Mouse (Mus musculus) G1E (cell line): ENCODE measurements at regions not wholly inside any gene's neighbourhood (a gene's known extent, or its start where the extent isn't known, plus 50 kb on each side); places are given as distances from the start of the nearest gene placed in this dataset.

Experiments
- ATAC-seq: 2 replicates; pipeline ENCODE4 v1.8.0; 2016; ENCODE audit warnings: mild to moderate bottlenecking; ENCODE audit not compliant: insufficient number of reproducible peaks, poor library complexity, low FRiP score, severe bottlenecking; ENCODE audit errors: extremely low read depth
- DNase-seq: peaks from one replicate; pipeline ENCODE4 v3.0.0; 2012; ENCODE audit warnings: low spot score
- H3K27me3 ChIP-seq: 2 replicates; pipeline ENCODE4 v1.6.1; 2012; ENCODE audit warnings: mild to moderate bottlenecking, low read length, inconsistent platforms; ENCODE audit not compliant: insufficient read depth
- H3K36me3 ChIP-seq: replicated peaks from 2 replicates; pipeline ENCODE3; 2012; ENCODE audit warnings: mild to moderate bottlenecking, inconsistent platforms
- H3K4me1 ChIP-seq: 2 replicates; pipeline ENCODE4 v1.6.1; 2012; ENCODE audit warnings: low read depth, low read length, inconsistent platforms, mixed read lengths; ENCODE audit not compliant: insufficient read depth
- H3K4me3 ChIP-seq: 2 replicates; pipeline ENCODE4 v1.5.1; 2012; ENCODE audit warnings: low read depth, mild to moderate bottlenecking, inconsistent platforms, low read length, moderate library complexity, mixed read lengths
- H3K9me3 ChIP-seq: replicated peaks from 2 replicates; pipeline ENCODE4 v1.6.1; 2012; ENCODE audit warnings: inconsistent platforms
- CTCF ChIP-seq: IDR thresholded peaks from 2 replicates; pipeline ENCODE4 v1.5.1; 2012; ENCODE audit warnings: low read depth, low read length, inconsistent platforms, mixed read lengths
- GATA1 ChIP-seq: IDR thresholded peaks from 2 replicates; pipeline ENCODE4 v1.6.1; 2012; ENCODE audit warnings: borderline replicate concordance, low read length, inconsistent platforms, mixed read lengths
- GATA2 ChIP-seq: IDR thresholded peaks from 2 replicates; pipeline ENCODE4 v1.6.1; 2012; ENCODE audit warnings: low read depth, low read length, inconsistent platforms, borderline replicate concordance
- POLR2AphosphoS5 ChIP-seq: IDR thresholded peaks from 2 replicates; pipeline ENCODE4 v1.6.1; 2012; ENCODE audit warnings: low read depth, low read length, inconsistent platforms; ENCODE audit not compliant: insufficient replicate concordance
- TAL1 ChIP-seq: conservative IDR thresholded peaks from 2 replicates; pipeline ENCODE4 v1.6.1; 2012; ENCODE audit warnings: low read depth, low read length, inconsistent platforms, mixed read lengths

GRCm38 (mm10) chr13:97577081-97577785, 183.2 kb downstream of the Gm10260 start:
- ATAC-seq (no peak), DNase-seq (no peak)
- Histone ChIP-seq H3K27me3 (peaks cover 37% of the 10 kb centered on the region), H3K4me1 (peaks cover 5% of the 10 kb centered on the region; the same call in 1 of the 2 replicates), H3K36me3 (no peaks in the 10 kb centered on the region), H3K4me3 (no peak overlapping the region), H3K9me3 (no peaks in the 10 kb centered on the region)
- no peak for TF ChIP-seq GATA2
- TF ChIP-seq CTCF, result no peak
- TF ChIP-seq TAL1, result no peak
- TF ChIP-seq POLR2AphosphoS5, result no peak
- TF ChIP-seq GATA1, result no peak

DNA sequence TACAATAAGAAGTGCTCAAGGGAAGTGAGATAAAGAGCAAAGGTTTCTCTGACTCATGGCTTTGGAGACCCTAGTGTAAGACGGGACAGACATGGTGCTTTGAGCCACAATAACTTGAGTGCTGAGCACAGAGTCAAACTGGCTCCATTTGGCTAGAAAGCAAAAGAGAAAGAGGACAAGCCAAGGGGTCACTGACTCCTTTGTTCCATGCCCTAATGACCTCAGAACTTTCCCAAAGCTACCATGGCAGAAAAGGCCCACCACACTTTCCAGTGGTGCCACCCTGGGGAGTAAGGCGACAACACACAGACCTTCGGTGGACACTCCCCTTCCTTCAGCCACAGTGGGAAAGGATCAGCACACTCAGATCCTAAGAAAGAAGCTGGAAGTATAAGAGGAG, 186.8 kb downstream of the Gm10260 start:
- Histone ChIP-seq H3K4me1 (peaks cover 2% of the 10 kb centered on the region; the same call in 1 of the 2 replicates), H3K4me3 (no peak overlapping the region), H3K9me3 (no peaks in the 10 kb centered on the region), H3K36me3 (no peaks in the 10 kb centered on the region), H3K27me3 (peaks cover 39% of the 10 kb centered on the region)
- no peak for ATAC-seq
- no peak for TF ChIP-seq POLR2AphosphoS5
- TF ChIP-seq TAL1, result no peak
- no peak for TF ChIP-seq GATA2
- TF ChIP-seq CTCF, result no peak
- TF ChIP-seq GATA1, result no peak
- no peak for DNase-seq

DNA sequence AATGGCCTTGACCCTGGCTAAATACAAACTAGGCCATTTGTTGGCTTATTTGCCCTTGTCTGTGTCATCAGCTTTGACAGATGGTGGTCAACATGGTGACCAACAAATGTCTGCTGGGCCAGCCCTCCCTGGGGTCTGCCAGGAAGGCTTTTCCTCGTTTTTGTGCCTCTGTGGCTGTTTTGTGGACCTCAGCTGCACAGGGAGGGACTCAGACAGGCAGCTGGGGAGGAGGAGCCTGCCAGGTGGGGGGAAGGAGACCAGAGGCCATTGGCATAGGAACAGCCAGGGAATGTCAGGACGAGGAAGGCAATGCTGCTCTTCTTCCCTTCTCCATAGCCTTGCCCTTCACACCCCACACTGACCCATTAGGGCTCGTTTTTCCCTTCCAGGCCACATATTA, 188.1 kb downstream of the Gm10260 start:
- ATAC-seq (no peak), DNase-seq (no peak)
- Histone ChIP-seq H3K4me1 (no peaks in the 10 kb centered on the region), H3K36me3 (no peaks in the 10 kb centered on the region), H3K27me3 (peaks cover 39% of the 10 kb centered on the region), H3K4me3 (no peak overlapping the region), H3K9me3 (no peaks in the 10 kb centered on the region)
- TF ChIP-seq TAL1 (no peak), GATA1 (no peak), GATA2 (no peak), CTCF (no peak), POLR2AphosphoS5 (no peak)

GRCm38 (mm10) chr13:97570009-97570408, 190.4 kb downstream of the Gm10260 start:
- Histone ChIP-seq H3K27me3 (peaks cover 32% of the 10 kb centered on the region), H3K36me3 (no peaks in the 10 kb centered on the region), H3K4me3 (no peak overlapping the region), H3K4me1 (no peaks in the 10 kb centered on the region), H3K9me3 (no peaks in the 10 kb centered on the region)
- ATAC-seq, result no peak
- TF ChIP-seq GATA1, result no peak
- DNase-seq, result no peak

- H3K4me3 ChIP-seq, result no peak overlapping the region
- ATAC-seq (no peak), DNase-seq (no peak)
- no peaks in the 10 kb centered on the region for H3K36me3 ChIP-seq
- no peak for TF ChIP-seq POLR2AphosphoS5
- no peak for TF ChIP-seq GATA1
- TF ChIP-seq TAL1, result no peak
- no peak for TF ChIP-seq CTCF
- no peak for TF ChIP-seq GATA2
- no peaks in the 10 kb centered on the region for H3K9me3 ChIP-seq
- no peaks in the 10 kb centered on the region for H3K4me1 ChIP-seq
- peaks cover 36% of the 10 kb centered on the region for H3K27me3 ChIP-seq
These were observed 192.8 kb downstream of the Gm10260 start for GRCm38 (mm10) chr13:97567632-97568031.

- no peaks in the 10 kb centered on the region for H3K36me3 ChIP-seq
- H3K4me1 ChIP-seq, result no peaks in the 10 kb centered on the region
- no peaks in the 10 kb centered on the region for H3K9me3 ChIP-seq
- TF ChIP-seq POLR2AphosphoS5, result no peak
- TF ChIP-seq GATA1, result no peak
- peaks cover 34% of the 10 kb centered on the region for H3K27me3 ChIP-seq
- DNase-seq (no peak), ATAC-seq (no peak)
- no peak overlapping the region for H3K4me3 ChIP-seq
These were observed 194.4 kb downstream of the Gm10260 start for GRCm38 (mm10) chr13:97566071-97566470.

DNA sequence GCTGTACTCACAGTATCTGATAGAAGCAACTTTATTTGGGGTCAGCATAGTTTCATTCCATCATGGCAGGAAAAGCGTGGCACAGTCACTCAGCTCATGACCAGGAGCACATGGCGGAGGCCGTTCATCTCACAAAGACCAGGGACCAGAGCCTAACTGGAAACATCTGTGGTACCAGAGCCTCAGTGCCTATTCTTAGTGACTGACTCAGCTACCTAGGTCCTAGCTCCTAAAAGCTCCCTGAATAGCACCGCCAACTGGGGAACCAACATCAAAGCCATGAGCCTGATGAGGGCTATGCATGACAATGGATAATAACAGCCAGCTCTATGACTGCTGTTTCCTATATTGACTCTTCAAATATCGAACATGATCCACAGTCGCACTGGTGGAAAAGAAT, 198.2 kb downstream of the Gm10260 start:
- DNase-seq, result no peak
- Histone ChIP-seq H3K27me3 (peaks cover 34% of the 10 kb centered on the region), H3K36me3 (no peaks in the 10 kb centered on the region), H3K4me1 (no peaks in the 10 kb centered on the region), H3K4me3 (no peak overlapping the region), H3K9me3 (no peaks in the 10 kb centered on the region)
- ATAC-seq, result no peak
- TF ChIP-seq POLR2AphosphoS5 (no peak), GATA1 (no peak), TAL1 (no peak), CTCF (no peak), GATA2 (no peak)
